Mouse (Mus musculus): ENCODE measurements at regions not wholly inside any gene's neighbourhood (a gene's known extent, or its start where the extent isn't known, plus 50 kb on each side); places are given as distances from the start of the nearest gene placed in this dataset.

DNA sequence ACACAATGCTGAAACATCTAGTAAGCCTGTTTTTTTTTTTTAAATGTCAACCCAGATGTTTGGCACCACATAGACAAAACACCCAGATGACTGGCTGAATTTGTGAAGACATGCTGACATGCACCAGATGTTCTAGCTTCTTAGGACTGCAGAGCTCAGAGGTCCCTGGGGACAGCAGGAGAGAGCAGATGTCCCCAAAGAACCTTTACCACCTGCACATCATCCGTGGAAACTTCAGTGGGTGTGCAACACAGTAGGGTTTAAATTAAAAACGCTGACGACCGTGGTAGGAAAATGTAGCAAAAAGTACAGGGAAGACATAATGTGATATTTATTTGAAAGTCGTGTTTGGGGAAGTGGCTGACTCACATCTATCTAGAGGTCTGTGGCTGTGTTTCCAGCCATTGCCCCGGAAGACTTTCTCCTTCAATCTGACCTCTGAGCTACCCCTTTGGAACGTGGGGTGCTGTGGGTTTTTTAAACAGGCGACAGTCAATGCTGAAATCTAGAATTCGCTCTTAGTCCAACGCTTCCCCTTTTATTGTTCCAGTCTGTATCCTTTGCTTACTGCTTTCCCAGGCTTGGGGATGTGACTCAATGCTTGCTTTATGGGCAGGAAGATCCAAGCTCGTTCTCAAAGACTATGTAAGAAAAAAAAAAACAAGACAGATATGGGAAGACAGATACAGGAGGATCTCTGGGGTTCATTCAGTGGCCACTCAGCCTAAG lies 230.5 kb downstream of the Clic5 start (continued):
- TF ChIP-seq E2F4 (IDR thresholded peaks at IDR 0.05; ENCODE audit: insufficient replicate concordance, low read depth, low read length) (no peak), USF1 (IDR thresholded peaks at IDR 0.05; ENCODE audit: low read depth, low read length) (no peak), MAZ (IDR thresholded peaks at IDR 0.05; ENCODE audit: low read depth, low read length) (no peak), SIN3A (IDR thresholded peaks at IDR 0.05; ENCODE audit: low read length) (peak; percentile 34; the same call in 1 of the 2 replicates), ELF1 (IDR thresholded peaks at IDR 0.05; ENCODE audit: low read depth, low read length) (no peak; the same call in 1 of the 2 replicates), HCFC1 (IDR thresholded peaks at IDR 0.05; ENCODE audit: low read depth, low read length) (no peak), MYC (IDR thresholded peaks at IDR 0.05; ENCODE audit: low read depth, low read length) (peak; percentile 40; the same call in 1 of the 2 replicates), CTCF (conservative IDR thresholded peaks at IDR 0.05 in 1 of 2, IDR thresholded peaks at IDR 0.05 in 1 of 2; ENCODE audit: low read depth in 2 of 2, low read length in 2 of 2) (no peak), TBP (conservative IDR thresholded peaks at IDR 0.05; ENCODE audit: low read depth, low read length) (no peak)

DNA sequence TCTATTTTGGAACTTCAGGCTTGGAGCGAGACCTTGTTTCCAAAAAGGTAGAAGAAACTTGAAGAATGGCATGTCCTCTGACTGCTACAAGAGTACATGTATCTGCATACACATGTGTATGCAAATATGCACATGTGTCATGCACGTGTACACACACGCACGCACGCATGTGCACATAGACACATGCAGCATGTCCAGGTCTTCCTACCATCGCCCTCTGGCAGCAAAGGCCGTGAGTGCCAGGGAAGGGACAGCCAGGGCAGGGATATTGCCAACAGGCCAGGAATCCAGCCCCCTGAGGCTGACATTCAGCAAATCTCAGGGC lies 231.0 kb downstream of the Clic5 start:
- no peak overlapping the region for H3K4me2 ChIP-seq (ENCODE audit: insufficient read depth, low read depth, poor library complexity, severe bottlenecking)
- H3K79me2 ChIP-seq (replicated peaks; ENCODE audit: control insufficient read depth, extremely low read depth, insufficient read depth, poor library complexity, severe bottlenecking): no peaks in the 10 kb centered on the region
- dilution Hi-C loops (cut with MboI; ENCODE audit: extremely low pct_ligation_motif_present, extremely low pct_unique_long_range_greater_than_20kb, low sequenced_read_pairs): no loop called here
- in situ Hi-C loops (cut with MboI; ENCODE audit: low pct_ligation_motif_present, low pct_unique_long_range_greater_than_20kb, low sequenced_read_pairs): no loop called here
- TF ChIP-seq SMC3 (IDR thresholded peaks at IDR 0.05; ENCODE audit: low read depth, low read length) (no peak), CHD2 (IDR thresholded peaks at IDR 0.05; ENCODE audit: low read length) (no peak), ZNF384 (IDR thresholded peaks at IDR 0.05; ENCODE audit: low read depth, low read length) (no peak), IRF4 (IDR thresholded peaks at IDR 0.05; ENCODE audit: low read depth, low read length) (no peak), POLR2A (IDR thresholded peaks at IDR 0.05; ENCODE audit: low read depth, low read length) (no peak), MYC (IDR thresholded peaks at IDR 0.05; ENCODE audit: low read depth, low read length) (0 out of 2 replicates have a peak, but pooled peaks have one; percentile 33), BHLHE40 (IDR thresholded peaks at IDR 0.05; ENCODE audit: low read depth, low read length) (peak; percentile 94), ZKSCAN1 (IDR thresholded peaks at IDR 0.05; ENCODE audit: borderline replicate concordance, low read depth, low read length) (no peak), JUND (conservative IDR thresholded peaks at IDR 0.05; ENCODE audit: low read depth, low read length) (no peak), RAD21 (IDR thresholded peaks at IDR 0.05; ENCODE audit: low read depth, low read length) (no peak), MAX (IDR thresholded peaks at IDR 0.05; ENCODE audit: low read length) (peak; percentile 73), ZC3H11A (IDR thresholded peaks at IDR 0.05; ENCODE audit: low read depth, low read length) (no peak)
- H3K36me3 ChIP-seq (replicated peaks in 1 of 2; ENCODE audit: control insufficient read depth in 1 of 2, insufficient read depth in 1 of 2, low read length in 1 of 2): no peaks in the 10 kb centered on the region
- H3K4me3 ChIP-seq (replicated peaks in 1 of 3; ENCODE audit: low read depth in 2 of 3, low read length in 2 of 3, poor library complexity in 1 of 3): peak overlapping the region in 1 of 3 experiments; percentile 44
- no peak overlapping the region for H3K27ac ChIP-seq (ENCODE audit: insufficient read depth, low read depth)
- H3K27me3 ChIP-seq (replicated peaks): peaks cover 52% of the 10 kb centered on the region
- H3K4me1 ChIP-seq (ENCODE audit: control insufficient read depth in 1 of 2, insufficient read depth in 2 of 2): peaks cover 4 to 20% of the 10 kb centered on the region in 2 experiments
- no peak overlapping the region for H3K9ac ChIP-seq (ENCODE audit: insufficient read depth, low read depth)
- DNase-seq (ENCODE audit: extremely low read depth): no peak
- peaks cover 22% of the 10 kb centered on the region for H3K9me3 ChIP-seq (replicated peaks; ENCODE audit: low read length)
